Mouse (Mus musculus) small intestine, adult 2 months (tissue): Measurements from ENCODE around the gene Zfp933. TPM values are rescaled to one million over a fixed set of nuclear protein-coding genes. Genes with fewer than 3 reads are reported as not detected.
"Not testable (repeated sequence)": the region's sequence is repeated elsewhere in the genome, so short reads cannot be mapped to it uniquely, and the experiment has no call there.

Experiments
- H3K27ac ChIP-seq: fragments of 200-500 bp; 2 replicates; pipeline ENCODE4 v1.5.1; 2012; ENCODE audit warnings: low read depth, low read length, control low read depth, inconsistent platforms; ENCODE audit not compliant: insufficient read depth
- H3K27me3 ChIP-seq: fragments of 200-500 bp; 2 replicates; pipeline ENCODE4 v1.6.1; 2012; ENCODE audit warnings: mild to moderate bottlenecking, moderate library complexity, low read length, inconsistent platforms; ENCODE audit not compliant: control insufficient read depth, insufficient read depth
- H3K36me3 ChIP-seq: fragments of 200-500 bp; 2 replicates; pipeline ENCODE4 v1.6.1; 2012; ENCODE audit warnings: mild to moderate bottlenecking, low read length, control low read depth, inconsistent platforms; ENCODE audit not compliant: control insufficient read depth, insufficient read depth
- H3K4me1 ChIP-seq: fragments of 200-500 bp; 2 replicates; pipeline ENCODE4 v1.6.1; 2012; ENCODE audit warnings: low read length, inconsistent platforms, mixed read lengths; ENCODE audit not compliant: control insufficient read depth, insufficient read depth, insufficient read length
- H3K4me3 ChIP-seq: fragments of 200-500 bp; 2 replicates; pipeline ENCODE4 v1.5.1; 2012; ENCODE audit warnings: low read depth, mild to moderate bottlenecking, control low read depth, inconsistent platforms, low read length, moderate library complexity
- CTCF ChIP-seq: fragments of 200-500 bp; IDR thresholded peaks from 2 replicates; pipeline ENCODE4 v1.5.1; 2012; ENCODE audit warnings: low read depth, mild to moderate bottlenecking, control low read depth, inconsistent platforms, low read length, moderate library complexity, mixed read lengths; ENCODE audit not compliant: insufficient replicate concordance, insufficient read length; ENCODE audit errors: extremely low read depth
- POLR2A ChIP-seq: fragments of 200-500 bp; IDR thresholded peaks from 2 replicates; pipeline ENCODE4 v1.6.1; 2012; ENCODE audit warnings: low read depth, mild to moderate bottlenecking, control low read depth, inconsistent platforms, low read length, moderate library complexity
- WGBS: fragments of 180-500 bp; shearing (Covaris S2); methylation state at CpG from one replicate; pipeline ENCODE4 v1.1.7; 2018; 5-methylcytosine and 5-hydroxymethylcytosine counted together
- polyA plus RNA-seq: library from polyadenylated mRNA; depleted of rRNA; stranded (reverse); fragments of >200 nt; gene quantifications from 2 replicates; pipeline ENCODE4 v1.2.3, GENCODE M21; 2012

Zfp933 gene
- polyA plus RNA-seq, 1 experiment, result 0.13 TPM

DNA sequence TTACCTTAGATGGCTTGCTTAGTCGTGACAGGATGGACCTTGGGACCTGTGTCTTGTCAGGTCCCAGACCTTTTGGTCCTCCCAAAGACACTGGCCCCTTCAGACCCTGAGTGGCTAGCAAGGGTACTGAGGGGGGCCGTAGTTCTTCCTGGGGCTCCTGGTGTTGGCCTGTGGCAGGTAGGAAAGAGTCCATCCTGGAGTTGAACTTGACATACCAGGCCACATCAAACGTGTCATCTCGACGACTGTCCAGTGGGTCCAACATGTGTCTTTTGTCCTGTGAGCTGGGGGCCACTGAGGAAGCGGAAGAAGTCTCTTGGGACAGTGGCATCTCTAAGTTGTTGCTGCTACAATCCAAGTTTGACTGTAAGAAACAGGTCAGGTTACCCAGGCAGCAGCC is 17.5 kb upstream of the Zfp933 start:
- Histone ChIP-seq H3K27me3 (no peaks in the 10 kb centered on the region), H3K4me1 (peaks cover 15% of the 10 kb centered on the region; the same call in 1 of the 2 replicates), H3K27ac (no peak overlapping the region), H3K4me3 (no peak overlapping the region), H3K36me3 (peaks cover 24% of the 10 kb centered on the region)
- TF ChIP-seq POLR2A (no peak), CTCF (no peak)
- 96% methylated on average over 6 of the region's 6 CpGs for WGBS

DNA sequence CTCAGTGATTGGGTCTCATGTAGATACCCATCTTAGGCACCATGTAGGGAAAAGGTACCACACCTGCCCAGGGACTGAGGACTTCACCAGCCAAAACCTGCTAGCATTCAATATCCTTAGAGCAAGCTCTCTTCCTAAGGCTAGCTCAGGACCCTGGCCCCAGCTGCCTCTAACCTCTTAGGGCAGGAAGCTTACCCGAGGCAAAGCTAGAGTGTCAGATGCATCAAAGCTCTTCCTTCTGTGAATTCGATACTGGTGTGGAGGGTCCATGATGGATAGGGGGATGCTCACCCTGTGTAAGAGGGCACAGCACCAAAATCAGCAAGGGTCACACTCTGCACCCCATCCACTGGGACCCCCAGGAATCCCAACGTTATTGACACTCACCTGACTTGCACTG is 13.9 kb upstream of the Zfp933 start:
- Histone ChIP-seq H3K27me3 (no peaks in the 10 kb centered on the region), H3K4me1 (no peaks in the 10 kb centered on the region), H3K36me3 (peaks cover 28% of the 10 kb centered on the region), H3K27ac (no peak overlapping the region), H3K4me3 (no peak overlapping the region)
- no peak for TF ChIP-seq POLR2A
- TF ChIP-seq CTCF, result no peak
- WGBS, result 89% methylated on average over 3 of the region's 3 CpGs

DNA sequence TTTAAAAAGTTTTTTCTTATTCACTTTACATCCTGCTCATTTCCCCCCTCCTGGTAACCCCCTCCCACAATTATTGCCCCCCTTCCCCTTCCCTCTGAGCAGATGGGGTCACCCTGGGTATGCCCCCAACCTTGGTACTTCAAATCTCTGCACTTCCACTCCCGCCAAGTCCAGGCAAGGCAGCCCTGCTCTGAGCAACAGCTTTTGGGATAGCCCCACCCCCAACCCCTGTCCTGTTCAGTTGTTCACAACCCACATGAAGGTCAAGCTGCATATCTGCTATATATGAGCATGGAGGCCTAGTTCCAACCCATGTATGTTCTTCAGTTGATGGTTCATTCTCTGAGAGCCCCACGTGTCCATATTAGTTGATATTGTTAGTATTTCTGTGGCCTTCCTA is 2.6 kb upstream of the Zfp933 start:
- Histone ChIP-seq H3K27me3 (no peaks in the 10 kb centered on the region), H3K27ac (no peak overlapping the region), H3K4me1 (no peaks in the 10 kb centered on the region), H3K36me3 (no peaks in the 10 kb centered on the region; the same call in 1 of the 2 replicates), H3K4me3 (no peak overlapping the region)
- WGBS, result 79% methylated on average over 2 of the region's 2 CpGs
- no peak for TF ChIP-seq POLR2A
- no peak for TF ChIP-seq CTCF

DNA sequence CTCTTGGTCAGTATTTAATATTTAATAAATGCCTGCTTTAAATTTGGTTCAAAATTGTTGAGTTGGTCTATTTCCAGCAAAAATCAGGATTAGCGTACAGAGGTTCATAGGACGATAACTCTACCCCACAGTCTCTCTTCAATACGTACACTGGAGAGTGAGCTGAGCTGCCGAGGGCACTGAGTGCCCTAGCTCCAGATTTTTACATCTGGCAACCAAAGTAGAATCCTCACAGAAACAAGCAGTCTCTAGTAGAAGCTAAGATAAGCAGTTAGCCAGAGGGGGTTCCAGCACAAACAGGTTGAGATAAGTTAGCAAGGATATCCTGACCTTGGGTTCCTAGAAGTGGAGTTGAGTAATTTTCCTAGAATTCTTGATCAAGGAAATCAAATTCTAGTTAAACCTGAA is 422 bp upstream of the Zfp933 start:
- Histone ChIP-seq H3K4me3 (peak overlapping the region; percentile 82), H3K4me1 (no peaks in the 10 kb centered on the region), H3K36me3 (no peaks in the 10 kb centered on the region; the same call in 1 of the 2 replicates), H3K27me3 (no peaks in the 10 kb centered on the region), H3K27ac (no peak overlapping the region)
- TF ChIP-seq CTCF (no peak), POLR2A (no peak)
- WGBS, result 3% methylated on average over 4 of the region's 4 CpGs

DNA sequence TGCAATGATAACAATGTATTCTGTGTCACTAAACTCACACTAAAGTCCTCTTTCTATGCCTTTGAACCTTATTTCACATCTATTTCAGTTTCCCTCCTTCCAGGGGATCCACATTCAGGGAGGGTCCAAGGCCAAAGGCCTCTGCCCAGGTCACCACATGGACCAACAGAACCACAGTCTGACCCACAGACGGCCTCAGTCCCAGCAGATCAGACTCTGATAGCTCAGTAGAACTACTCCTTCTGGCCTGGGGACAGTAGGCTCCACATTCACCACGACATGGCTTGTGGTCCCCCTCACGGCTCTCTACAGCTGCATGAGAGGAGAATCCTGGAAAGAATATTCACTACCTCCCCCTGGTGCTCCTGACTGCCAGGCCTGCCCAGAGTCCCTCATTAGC is 5.3 kb downstream of the Zfp933 start:
- H3K27ac ChIP-seq, result no peak overlapping the region
- H3K36me3 ChIP-seq, result peaks cover 12% of the 10 kb centered on the region
- no peaks in the 10 kb centered on the region for H3K4me1 ChIP-seq
- WGBS, result 99% methylated on average over 3 of the region's 3 CpGs
- no peak overlapping the region for H3K4me3 ChIP-seq
- no peaks in the 10 kb centered on the region for H3K27me3 ChIP-seq
- TF ChIP-seq POLR2A (no peak), CTCF (no peak)

DNA sequence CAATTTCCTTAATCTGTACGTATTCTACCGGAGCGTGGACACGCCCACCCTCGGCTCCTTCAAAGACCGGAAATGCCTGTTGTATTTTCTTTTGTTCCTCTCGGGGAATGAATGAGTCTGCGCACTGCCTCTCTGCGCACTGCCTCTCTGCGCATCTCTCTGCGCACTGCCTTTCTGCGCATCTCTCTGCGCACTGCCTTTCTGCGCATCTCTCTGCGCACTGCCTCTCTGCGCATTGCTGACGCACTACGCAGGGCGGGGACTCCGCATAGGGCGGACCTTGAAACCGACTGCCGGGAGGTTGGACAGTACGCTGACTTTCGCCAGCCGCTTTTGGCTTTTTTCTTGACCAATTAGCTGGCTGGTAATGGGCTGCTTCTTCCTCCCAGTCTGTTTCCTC is 8.9 kb downstream of the Zfp933 start:
- not testable (repeated sequence) for H3K4me1 ChIP-seq, H3K27ac ChIP-seq, H3K4me3 ChIP-seq, H3K27me3 ChIP-seq
- over 99% methylated on average over 21 of the region's 26 CpGs for WGBS
- H3K36me3 ChIP-seq, result peaks cover 12% of the 10 kb centered on the region

DNA sequence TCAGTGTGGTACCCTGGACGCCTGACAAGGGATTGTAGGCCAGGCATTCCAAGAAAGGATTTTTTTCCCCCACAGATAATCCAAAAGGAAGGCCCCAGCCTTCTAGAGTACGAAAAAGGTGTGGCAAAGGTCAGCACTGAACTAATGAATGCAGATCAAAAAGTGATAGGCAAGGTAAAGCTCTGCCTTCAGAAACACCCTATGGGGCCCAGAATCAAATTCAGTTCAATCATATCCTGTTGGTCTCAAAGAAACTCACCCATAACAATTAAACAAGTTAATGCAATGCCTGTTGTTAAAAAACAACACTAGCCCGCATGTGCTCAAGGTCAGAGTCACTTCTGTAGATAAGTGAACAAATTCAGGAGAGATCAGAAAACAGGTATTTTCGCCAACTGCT is 23.8 kb downstream of the Zfp933 start:
- H3K27me3 ChIP-seq, result no peaks in the 10 kb centered on the region
- peaks cover 16% of the 10 kb centered on the region for H3K36me3 ChIP-seq
- H3K4me1 ChIP-seq, result no peaks in the 10 kb centered on the region
- WGBS, result 96% methylated on average over 4 of the region's 4 CpGs
- no peak overlapping the region for H3K4me3 ChIP-seq
- no peak overlapping the region for H3K27ac ChIP-seq
- no peak for TF ChIP-seq CTCF
- no peak for TF ChIP-seq POLR2A

DNA sequence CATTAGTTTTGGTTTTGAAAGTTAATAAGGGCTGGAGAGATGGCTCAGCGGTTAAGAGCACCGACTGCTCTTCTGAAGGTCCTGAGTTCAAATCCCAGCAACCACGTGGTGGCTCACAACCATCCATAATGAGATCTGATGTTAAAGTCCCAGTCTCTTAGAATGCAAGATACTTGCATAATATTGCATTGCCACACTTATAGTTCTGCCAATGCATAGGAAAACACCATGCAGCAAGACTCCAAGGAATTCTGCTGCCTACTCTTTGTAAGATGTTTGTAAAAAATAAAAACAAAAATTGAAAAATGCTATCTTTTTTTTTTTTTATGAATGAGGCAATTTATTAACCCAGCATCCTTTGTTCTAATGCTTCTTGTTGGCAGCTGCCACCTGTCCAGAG is 26.8 kb downstream of the Zfp933 start:
- not testable (repeated sequence) for H3K27ac ChIP-seq, H3K4me1 ChIP-seq, H3K36me3 ChIP-seq, H3K27me3 ChIP-seq, H3K4me3 ChIP-seq
- WGBS, result 84% methylated on average over 3 of the region's 3 CpGs

DNA sequence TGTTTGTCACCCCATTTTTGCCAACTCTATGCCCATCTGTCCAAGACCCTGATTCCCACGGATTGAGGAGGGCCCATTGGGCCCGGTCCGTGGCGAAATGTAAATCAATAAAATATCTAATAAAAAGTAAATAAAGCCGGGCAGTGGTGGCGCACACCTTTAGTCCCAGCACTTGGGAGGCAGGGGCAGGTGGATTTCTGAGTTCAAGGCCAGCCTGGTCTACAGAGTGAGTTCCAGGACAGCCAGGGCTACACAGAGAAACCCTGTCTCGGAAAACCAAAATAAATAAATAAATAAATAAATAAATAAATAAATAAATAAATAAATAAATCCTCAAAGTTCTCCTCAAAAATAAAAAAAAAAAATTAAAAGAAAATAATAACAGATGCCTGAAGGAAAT is 28.5 kb downstream of the Zfp933 start:
- 74% methylated on average over 7 of the region's 7 CpGs for WGBS
- not testable (repeated sequence) for H3K36me3 ChIP-seq, H3K27ac ChIP-seq, H3K4me3 ChIP-seq, H3K27me3 ChIP-seq, H3K4me1 ChIP-seq
